Mouse (Mus musculus): ENCODE results near the gene Dppa2. TPM values are rescaled to one million over a fixed set of nuclear protein-coding genes. Genes with fewer than 3 reads are reported as not detected.

The Dppa2 gene
- 0.08 TPM in 1 of 2 replicates, not detected in the other for polyA plus RNA-seq (2015; fragmentation: Nextera tagmentation; extraction: Ambion mirVana)

- H3K9ac ChIP-seq: no peak within 1 kb of the TSS
- H3K27ac ChIP-seq (replicated peaks): no peak within 1 kb of the TSS
- H3K27me3 ChIP-seq: no peaks in the 10 kb centered on the region
- 89% methylated on average over 7 of the region's 7 CpGs for WGBS
- H3K4me2 ChIP-seq: no peak within 1 kb of the TSS
- H3K9me3 ChIP-seq: no peaks in the 10 kb centered on the region
- no peaks in the 10 kb centered on the region for H3K4me1 ChIP-seq (replicated peaks)
- no peaks in the 10 kb centered on the region for H3K36me3 ChIP-seq
- no peak within 1 kb of the TSS for H3K4me3 ChIP-seq
- no peak for ATAC-seq (ENCODE audit: low FRiP score, low read depth)
These were observed at the start of gene Dppa2 for GRCm38 (mm10) chr16:48303509-48303908. Gene Dppa2, plus strand, starts transcription at chr16:48303908.

GRCm38 (mm10) chr16:48254584-48254983 lies 49.1 kb upstream of the Dppa2 start:
- Histone ChIP-seq H3K27me3 (no peaks in the 10 kb centered on the region), H3K27ac (replicated peaks) (no peak overlapping the region), H3K36me3 (no peaks in the 10 kb centered on the region), H3K9me3 (no peaks in the 10 kb centered on the region), H3K9ac (no peak overlapping the region), H3K4me1 (replicated peaks) (no peaks in the 10 kb centered on the region), H3K4me2 (no peak overlapping the region), H3K4me3 (no peak overlapping the region)
- no peak for ATAC-seq (ENCODE audit: low FRiP score, low read depth)
- WGBS: 94% methylated on average over 5 of the region's 5 CpGs

GRCm38 (mm10) chr16:48259519-48259918 lies 44.2 kb upstream of the Dppa2 start:
- no peak overlapping the region for H3K4me2 ChIP-seq
- H3K9ac ChIP-seq: no peak overlapping the region
- no peak for ATAC-seq (ENCODE audit: low FRiP score, low read depth)
- H3K4me1 ChIP-seq (replicated peaks): no peaks in the 10 kb centered on the region
- no peaks in the 10 kb centered on the region for H3K27me3 ChIP-seq
- no peaks in the 10 kb centered on the region for H3K9me3 ChIP-seq
- H3K4me3 ChIP-seq: no peak overlapping the region
- 91% methylated on average over 4 of the region's 4 CpGs for WGBS
- no peak overlapping the region for H3K27ac ChIP-seq (replicated peaks)
- H3K36me3 ChIP-seq: no peaks in the 10 kb centered on the region

- ATAC-seq (ENCODE audit: low FRiP score, low read depth): no peak
- Histone ChIP-seq H3K4me2 (no peak overlapping the region), H3K36me3 (no peaks in the 10 kb centered on the region), H3K27ac (replicated peaks) (no peak overlapping the region), H3K9ac (no peak overlapping the region), H3K27me3 (no peaks in the 10 kb centered on the region), H3K9me3 (no peaks in the 10 kb centered on the region), H3K4me3 (no peak overlapping the region), H3K4me1 (replicated peaks) (no peaks in the 10 kb centered on the region)
- WGBS: 86% methylated on average over 1 of the region's 1 CpGs
These were observed 40.8 kb upstream of the Dppa2 start for GRCm38 (mm10) chr16:48262901-48263300.

GRCm38 (mm10) chr16:48265856-48266255 lies 37.9 kb upstream of the Dppa2 start:
- H3K4me3 ChIP-seq: no peak overlapping the region
- WGBS: 83% methylated on average over 4 of the region's 4 CpGs
- H3K9me3 ChIP-seq: no peaks in the 10 kb centered on the region
- H3K27ac ChIP-seq (replicated peaks): no peak overlapping the region
- no peak overlapping the region for H3K4me2 ChIP-seq
- no peaks in the 10 kb centered on the region for H3K36me3 ChIP-seq
- no peaks in the 10 kb centered on the region for H3K4me1 ChIP-seq (replicated peaks)
- H3K27me3 ChIP-seq: no peaks in the 10 kb centered on the region
- no peak overlapping the region for H3K9ac ChIP-seq
- no peak for ATAC-seq (ENCODE audit: low FRiP score, low read depth)

- ATAC-seq (ENCODE audit: low FRiP score, low read depth): no peak
- H3K9me3 ChIP-seq: no peaks in the 10 kb centered on the region
- 75% methylated on average over 4 of the region's 4 CpGs for WGBS
- H3K27ac ChIP-seq (replicated peaks): no peak overlapping the region
- H3K36me3 ChIP-seq: no peaks in the 10 kb centered on the region
- no peak overlapping the region for H3K4me3 ChIP-seq
- H3K9ac ChIP-seq: no peak overlapping the region
- no peak overlapping the region for H3K4me2 ChIP-seq
- no peaks in the 10 kb centered on the region for H3K4me1 ChIP-seq (replicated peaks)
- H3K27me3 ChIP-seq: no peaks in the 10 kb centered on the region
These were observed 26.8 kb upstream of the Dppa2 start for GRCm38 (mm10) chr16:48276940-48277339.

GRCm38 (mm10) chr16:48280883-48281282 lies 22.8 kb upstream of the Dppa2 start:
- 92% methylated on average over 4 of the region's 4 CpGs for WGBS
- no peaks in the 10 kb centered on the region for H3K9me3 ChIP-seq
- no peaks in the 10 kb centered on the region for H3K27me3 ChIP-seq
- no peak overlapping the region for H3K4me3 ChIP-seq
- no peak overlapping the region for H3K27ac ChIP-seq (replicated peaks)
- no peak for ATAC-seq (ENCODE audit: low FRiP score, low read depth)
- no peaks in the 10 kb centered on the region for H3K36me3 ChIP-seq
- no peaks in the 10 kb centered on the region for H3K4me1 ChIP-seq (replicated peaks)
- H3K4me2 ChIP-seq: no peak overlapping the region
- H3K9ac ChIP-seq: no peak overlapping the region

GRCm38 (mm10) chr16:48282801-48283200 lies 20.9 kb upstream of the Dppa2 start:
- H3K36me3 ChIP-seq: no peaks in the 10 kb centered on the region
- no peaks in the 10 kb centered on the region for H3K4me1 ChIP-seq (replicated peaks)
- no peak overlapping the region for H3K9ac ChIP-seq
- H3K4me2 ChIP-seq: no peak overlapping the region
- ATAC-seq (ENCODE audit: low FRiP score, low read depth): no peak
- H3K4me3 ChIP-seq: no peak overlapping the region
- WGBS: 50% methylated on average over 1 of the region's 1 CpGs
- H3K9me3 ChIP-seq: no peaks in the 10 kb centered on the region
- H3K27me3 ChIP-seq: no peaks in the 10 kb centered on the region
- no peak overlapping the region for H3K27ac ChIP-seq (replicated peaks)

- Histone ChIP-seq H3K9me3 (no peaks in the 10 kb centered on the region), H3K27ac (replicated peaks) (no peak within 1 kb of the TSS), H3K4me2 (no peak within 1 kb of the TSS), H3K36me3 (no peaks in the 10 kb centered on the region), H3K4me1 (replicated peaks) (no peaks in the 10 kb centered on the region), H3K9ac (no peak within 1 kb of the TSS), H3K27me3 (no peaks in the 10 kb centered on the region), H3K4me3 (no peak within 1 kb of the TSS)
- 78% methylated on average over 4 of the region's 4 CpGs for WGBS
- no peak for ATAC-seq (ENCODE audit: low FRiP score, low read depth)
These were observed 20.2 kb upstream of the Dppa2 start, which contains the start of gene Dppa4 for GRCm38 (mm10) chr16:48283517-48283916. Gene Dppa4, plus strand, starts transcription at chr16:48283733.

GRCm38 (mm10) chr16:48285517-48285916 lies 18.2 kb upstream of the Dppa2 start:
- H3K4me1 ChIP-seq (replicated peaks): no peaks in the 10 kb centered on the region
- WGBS: 95% methylated on average over 4 of the region's 4 CpGs
- no peaks in the 10 kb centered on the region for H3K36me3 ChIP-seq
- H3K27ac ChIP-seq (replicated peaks): no peak overlapping the region
- H3K27me3 ChIP-seq: no peaks in the 10 kb centered on the region
- H3K9me3 ChIP-seq: no peaks in the 10 kb centered on the region
- ATAC-seq (ENCODE audit: low FRiP score, low read depth): no peak
- H3K9ac ChIP-seq: no peak overlapping the region
- H3K4me2 ChIP-seq: no peak overlapping the region
- H3K4me3 ChIP-seq: no peak overlapping the region

GRCm38 (mm10) chr16:48297384-48298136 lies 6.1 kb upstream of the Dppa2 start:
- no peak overlapping the region for H3K27ac ChIP-seq (replicated peaks)
- 85% methylated on average over 14 of the region's 14 CpGs for WGBS
- H3K27me3 ChIP-seq: no peaks in the 10 kb centered on the region
- no peak overlapping the region for H3K9ac ChIP-seq
- H3K4me3 ChIP-seq: no peak overlapping the region
- ATAC-seq (ENCODE audit: low FRiP score, low read depth): no peak
- no peaks in the 10 kb centered on the region for H3K9me3 ChIP-seq
- H3K4me2 ChIP-seq: no peak overlapping the region
- no peaks in the 10 kb centered on the region for H3K4me1 ChIP-seq (replicated peaks)
- no peaks in the 10 kb centered on the region for H3K36me3 ChIP-seq

- H3K4me3 ChIP-seq: no peak overlapping the region
- H3K27me3 ChIP-seq: no peaks in the 10 kb centered on the region
- H3K4me2 ChIP-seq: no peak overlapping the region
- H3K9ac ChIP-seq: no peak overlapping the region
- no peak for ATAC-seq (ENCODE audit: low FRiP score, low read depth)
- no peaks in the 10 kb centered on the region for H3K36me3 ChIP-seq
- 85% methylated on average over 3 of the region's 3 CpGs for WGBS
- no peak overlapping the region for H3K27ac ChIP-seq (replicated peaks)
- no peaks in the 10 kb centered on the region for H3K4me1 ChIP-seq (replicated peaks)
- H3K9me3 ChIP-seq: no peaks in the 10 kb centered on the region
These were observed 3.8 kb upstream of the Dppa2 start for GRCm38 (mm10) chr16:48299884-48300283.

- no peak overlapping the region for H3K27ac ChIP-seq (replicated peaks)
- H3K27me3 ChIP-seq: no peaks in the 10 kb centered on the region
- no peak for ATAC-seq (ENCODE audit: low FRiP score, low read depth)
- 95% methylated on average over 3 of the region's 3 CpGs for WGBS
- no peak overlapping the region for H3K9ac ChIP-seq
- H3K4me3 ChIP-seq: no peak overlapping the region
- no peaks in the 10 kb centered on the region for H3K9me3 ChIP-seq
- no peaks in the 10 kb centered on the region for H3K36me3 ChIP-seq
- H3K4me2 ChIP-seq: no peak overlapping the region
- H3K4me1 ChIP-seq (replicated peaks): no peaks in the 10 kb centered on the region
These were observed 275 bp downstream of the Dppa2 start for GRCm38 (mm10) chr16:48303983-48304382.
